8 mouse cellular contexts compared by ENCODE assay signal in genomic region chr17:29199151-29199800, GRCm38 (mm10). TPM values are rescaled to one million over a fixed set of nuclear protein-coding genes. Genes with fewer than 3 reads are reported as not detected.
DNase-seq lines count a peak whose midpoint lies in the region; ATAC-seq lines count a peak whose summit lies in the region.

No protein-coding gene starts in this region.

- ATAC-seq in heart, embryonic 11.5 days (replicated peaks; ENCODE audit: insufficient number of reproducible peaks, low FRiP score, low TSS enrichment), result no peak
- no peak for ATAC-seq in midbrain, embryonic 11.5 days (ENCODE audit: low FRiP score)

- H3K36me3 ChIP-seq in heart, embryonic 11.5 days (ENCODE audit: control insufficient read depth, insufficient read depth, low read length), result no peaks in the 10 kb centered on the region
- H3K36me3 ChIP-seq in midbrain, embryonic 11.5 days (ENCODE audit: control insufficient read depth, insufficient read depth, low read length), result no peaks in the 10 kb centered on the region

- 28% methylated on average over 9 of the region's 9 CpGs for WGBS in heart, embryonic 11.5 days (ENCODE audit: insufficient replicate concordance)
- WGBS in midbrain, embryonic 11.5 days, result 12% methylated on average over 9 of the region's 9 CpGs

- H3K9ac ChIP-seq in heart, embryonic 11.5 days (ENCODE audit: low read depth, low read length), result 0 out of 2 replicates have a peak overlapping the region, but pooled peaks have one; percentile 34
- peak overlapping the region; percentile 20; the same call in 1 of the 2 replicates for H3K9ac ChIP-seq in midbrain, embryonic 11.5 days (ENCODE audit: low read length)

- H3K27me3 ChIP-seq in heart, embryonic 11.5 days (ENCODE audit: control insufficient read depth, insufficient read depth, low read length), result no peaks in the 10 kb centered on the region
- H3K27me3 ChIP-seq in midbrain, embryonic 11.5 days (ENCODE audit: control insufficient read depth, insufficient read depth, low read length), result no peaks in the 10 kb centered on the region

- DNase-seq in heart, adult 8-10 months (ENCODE audit: low spot score), result no peak
- DNase-seq in CD8-positive naive resting alpha-beta T cell, adult 2 months (ENCODE audit: low read depth in 2 of 2, low spot score in 2 of 2), result peak; percentile 34 to 64
- peak; percentile 36 to 71 for DNase-seq in frontal cortex, adult 2 months (ENCODE audit: extremely low spot score in 1 of 2, low spot score in 1 of 2)
- no peak for DNase-seq in midbrain, embryonic 11.5 days (ENCODE audit: low spot score, missing footprints)
- DNase-seq in gastrocnemius, postnatal 10 days, result no peak
- no peak for DNase-seq in gastrocnemius, postnatal 36 days
- DNase-seq in cerebellum, adult 9-11 months, result no peak

- no peak overlapping the region for H3K27ac ChIP-seq in heart, embryonic 11.5 days (ENCODE audit: low read depth, low read length)
- no peak overlapping the region for H3K27ac ChIP-seq in midbrain, embryonic 11.5 days (ENCODE audit: low read depth, low read length)

- no peaks in the 10 kb centered on the region for H3K9me3 ChIP-seq in heart, embryonic 11.5 days (replicated peaks; ENCODE audit: control insufficient read depth, low read length)
- H3K9me3 ChIP-seq in midbrain, embryonic 11.5 days (ENCODE audit: control insufficient read depth, low read length), result no peaks in the 10 kb centered on the region

- H3K4me1 ChIP-seq in heart, embryonic 11.5 days (ENCODE audit: control insufficient read depth, insufficient read depth, low read length), result peaks cover 3% of the 10 kb centered on the region
- peaks cover 9% of the 10 kb centered on the region for H3K4me1 ChIP-seq in midbrain, embryonic 11.5 days (ENCODE audit: control insufficient read depth, insufficient read depth, low read length)

- H3K4me2 ChIP-seq in heart, embryonic 11.5 days, result no peak overlapping the region
- H3K4me2 ChIP-seq in midbrain, embryonic 11.5 days, result no peak overlapping the region

- intact Hi-C loops in gastrocnemius, postnatal 36 days (cut with DNase I), result no loop called here

- H3K4me3 ChIP-seq in heart, embryonic 11.5 days (ENCODE audit: low read depth, low read length), result no peak overlapping the region
- H3K4me3 ChIP-seq in midbrain, embryonic 11.5 days (ENCODE audit: low read depth, low read length), result no peak overlapping the region

RNA-seq across cellular contexts. Expression of gene Cpne5, which starts 38.7 kb away (rescaled TPM):
- polyA plus RNA-seq in heart, embryonic 11.5 days (2014; fragmentation: Nextera tagmentation; extraction: Ambion mirVana), result 24.0 and 28.8 TPM in 2 replicates
- 1 to 10 TPM; 3.2 to 9.5 (median 4.4) TPM for total RNA-seq in heart, adult 8-10 months (2022)
- polyA plus RNA-seq in frontal cortex, adult 2 months (2012; rRNA removed), result 117 TPM in 2 replicates
- polyA plus RNA-seq in midbrain, embryonic 11.5 days (2014; fragmentation: Nextera tagmentation; extraction: Ambion mirVana), result 7.4 TPM in 2 replicates
- under 1 TPM; 0.32 to 0.49 TPM for total RNA-seq in gastrocnemius, postnatal 10 days (2021)
- total RNA-seq in gastrocnemius, postnatal 36 days (2021), result not detected

Comparison
In these comparisons a context has a peak if more than half of its experiments do, and no peak if none do; other contexts are left out.
1. DNase-seq: peak in CD8-positive naive resting alpha-beta T cell, adult 2 months (2 of 2) and frontal cortex, adult 2 months (2 of 2); none in heart, adult 8-10 months (single experiment), midbrain, embryonic 11.5 days (single experiment), gastrocnemius, postnatal 10 days (single experiment), gastrocnemius, postnatal 36 days (0 of 2) and cerebellum, adult 9-11 months (single experiment).